Mouse (Mus musculus): ENCODE measurements around the gene Vipas39. TPM values are rescaled to one million over a fixed set of nuclear protein-coding genes. Genes with fewer than 3 reads are reported as not detected.
A peak's percentile ranks its signal among the peaks of the same experiment; 100 is the strongest.
"Not testable (repeated sequence)": the region's sequence is repeated elsewhere in the genome, so short reads cannot be mapped to it uniquely, and the experiment has no call there.

Gene Vipas39
- polyA plus RNA-seq, 1 experiment from 2014 or later: 56.7 TPM

- WGBS: 66% methylated on average over 7 of the region's 7 CpGs
- DNase-seq (ENCODE audit: low spot score): no peak
- Histone ChIP-seq H3K27ac (no peak overlapping the region), H3K27me3 (ENCODE audit: low read depth, poor library complexity, severe bottlenecking) (no peaks in the 10 kb centered on the region), H3K4me3 (no peak overlapping the region), H3K4me1 (peaks cover 7% of the 10 kb centered on the region), H3K36me3 (no peaks in the 10 kb centered on the region), H3K9me3 (replicated peaks) (no peaks in the 10 kb centered on the region)
Measured at GRCm38 (mm10) chr12:87283706-87284105, 17.6 kb upstream of the Vipas39 start.

DNA sequence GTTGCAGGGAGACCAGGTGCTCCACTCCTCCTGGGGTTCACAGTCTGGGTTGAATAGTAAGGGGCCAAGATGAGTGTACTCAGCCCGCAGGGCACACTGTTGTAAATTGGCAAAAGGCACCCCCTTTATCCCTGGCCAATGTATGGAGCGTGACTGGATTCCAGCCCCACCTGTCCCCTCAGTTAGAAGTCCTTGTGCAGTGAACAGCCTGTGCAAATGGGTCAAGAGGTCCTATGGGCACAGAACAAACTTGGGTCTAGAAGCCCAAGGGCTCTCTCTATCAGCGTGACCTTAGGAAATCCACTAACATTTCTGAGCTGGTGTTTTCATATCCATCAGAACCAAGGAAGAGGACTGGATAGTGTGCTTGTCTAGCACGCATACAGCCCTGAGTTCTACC lies 16.7 kb upstream of the Vipas39 start:
- Histone ChIP-seq H3K36me3 (no peaks in the 10 kb centered on the region), H3K27ac (no peak overlapping the region), H3K4me3 (no peak overlapping the region), H3K9me3 (replicated peaks) (no peaks in the 10 kb centered on the region), H3K27me3 (ENCODE audit: low read depth, poor library complexity, severe bottlenecking) (no peaks in the 10 kb centered on the region), H3K4me1 (peaks cover 14% of the 10 kb centered on the region)
- WGBS: 88% methylated on average over 4 of the region's 4 CpGs
- DNase-seq (ENCODE audit: low spot score): no peak

DNA sequence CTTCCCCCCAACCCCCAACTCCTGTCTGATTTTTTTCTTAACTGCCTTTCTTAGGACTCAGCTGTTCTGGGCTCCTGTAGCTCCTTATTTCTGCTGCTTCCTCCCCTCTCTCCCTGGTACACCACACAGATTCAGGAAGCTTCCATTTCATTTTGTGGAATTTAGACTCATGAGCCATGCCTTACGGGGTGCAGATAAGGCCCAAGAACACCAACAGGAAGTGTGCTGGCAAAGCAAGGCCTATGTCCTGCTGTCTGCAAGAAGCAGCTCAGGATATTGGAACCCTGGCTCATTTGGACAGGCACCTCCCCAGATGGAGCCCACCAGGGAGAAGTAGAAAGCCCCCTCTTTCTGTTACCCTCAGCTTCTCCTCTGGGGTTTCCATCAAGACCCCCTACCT lies 15.7 kb upstream of the Vipas39 start:
- Histone ChIP-seq H3K36me3 (peaks cover 6% of the 10 kb centered on the region), H3K4me3 (no peak overlapping the region), H3K9me3 (replicated peaks) (no peaks in the 10 kb centered on the region), H3K27me3 (ENCODE audit: low read depth, poor library complexity, severe bottlenecking) (no peaks in the 10 kb centered on the region), H3K4me1 (peaks cover 14% of the 10 kb centered on the region), H3K27ac (no peak overlapping the region)
- DNase-seq (ENCODE audit: low spot score): no peak
- 92% methylated on average over 1 of the region's 1 CpGs for WGBS

DNA sequence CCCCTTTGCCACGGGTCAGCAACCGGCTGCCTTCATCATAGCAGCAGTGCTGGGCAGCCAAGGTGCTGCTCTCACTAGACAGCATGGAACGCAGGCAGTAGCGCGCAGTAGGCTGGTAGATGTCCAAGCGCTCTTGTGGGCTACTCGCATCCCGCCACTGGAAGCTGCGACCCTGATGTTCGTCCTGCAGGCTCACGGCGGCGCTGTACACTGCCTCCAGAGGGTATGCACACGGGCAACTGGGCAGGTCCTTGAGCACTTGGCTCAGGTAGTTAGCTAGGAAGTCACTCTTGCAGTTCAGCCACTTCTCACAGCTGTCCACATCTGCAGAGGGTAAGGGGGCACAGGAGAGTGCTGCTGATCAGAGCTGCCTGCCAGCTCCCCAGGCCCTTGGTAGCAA lies 13.8 kb upstream of the Vipas39 start:
- WGBS: 50% methylated on average over 14 of the region's 14 CpGs
- no peak overlapping the region for H3K27ac ChIP-seq
- H3K27me3 ChIP-seq (ENCODE audit: low read depth, poor library complexity, severe bottlenecking): no peaks in the 10 kb centered on the region
- H3K36me3 ChIP-seq: peaks cover 25% of the 10 kb centered on the region
- no peak overlapping the region for H3K4me3 ChIP-seq
- H3K9me3 ChIP-seq (replicated peaks): no peaks in the 10 kb centered on the region
- DNase-seq (ENCODE audit: low spot score): no peak
- peaks cover 14% of the 10 kb centered on the region for H3K4me1 ChIP-seq

DNA sequence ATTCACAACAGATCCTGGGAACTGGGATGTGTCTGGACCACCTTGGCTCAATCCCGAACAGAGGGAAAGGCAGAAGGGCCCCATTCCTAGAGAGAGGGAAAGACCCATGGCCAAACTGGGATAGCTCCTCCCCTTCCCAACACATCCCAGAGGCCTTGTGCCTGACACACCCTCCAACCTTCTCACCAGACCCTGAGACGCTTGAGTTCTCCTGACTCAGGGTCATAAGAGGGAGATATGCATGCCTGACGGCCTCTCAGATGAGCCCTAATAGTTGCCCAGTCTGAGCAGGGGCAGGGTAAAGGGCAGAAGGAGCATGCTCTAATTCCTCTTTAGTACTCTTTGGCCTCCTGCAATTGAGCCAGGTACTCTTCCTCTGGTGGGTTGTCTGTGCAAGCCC lies 13.3 kb upstream of the Vipas39 start:
- Histone ChIP-seq H3K4me3 (no peak overlapping the region), H3K27ac (no peak overlapping the region)

DNA sequence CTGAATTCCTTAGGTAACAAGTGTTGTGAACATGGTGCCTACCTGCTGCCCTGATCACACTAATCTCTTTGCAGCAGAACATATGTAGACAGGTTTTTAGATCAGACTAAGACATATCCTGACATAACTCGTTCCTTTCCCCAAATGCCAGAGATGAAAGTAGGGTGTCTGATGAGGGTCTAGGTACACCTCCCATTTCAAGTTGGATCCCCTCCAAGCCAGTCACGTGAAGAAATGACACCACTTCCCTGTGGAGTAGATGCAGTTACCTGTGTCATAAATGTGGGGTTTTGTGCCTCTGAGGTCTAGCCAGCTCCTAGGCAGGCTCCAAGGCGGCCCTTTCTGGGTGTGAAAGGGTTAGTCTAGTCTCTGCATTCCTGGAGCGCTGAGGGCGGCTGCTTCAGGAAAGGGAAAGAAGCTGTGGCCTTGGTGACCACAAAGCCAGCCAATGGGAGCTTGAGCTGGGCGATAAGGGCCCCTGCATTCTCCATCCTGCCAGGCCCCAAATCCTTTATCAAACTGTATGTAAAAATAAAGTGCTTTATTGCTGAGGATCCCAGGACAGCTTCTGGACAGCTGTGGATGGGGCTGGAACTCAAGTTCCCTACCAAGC lies 12.2 kb upstream of the Vipas39 start:
- no peak overlapping the region for H3K27ac ChIP-seq
- H3K4me1 ChIP-seq: peaks cover 14% of the 10 kb centered on the region
- no peak for DNase-seq (ENCODE audit: low spot score)
- H3K9me3 ChIP-seq (replicated peaks): no peaks in the 10 kb centered on the region
- peaks cover 41% of the 10 kb centered on the region for H3K36me3 ChIP-seq
- WGBS: 31% methylated on average over 6 of the region's 6 CpGs
- no peak overlapping the region for H3K4me3 ChIP-seq
- no peaks in the 10 kb centered on the region for H3K27me3 ChIP-seq (ENCODE audit: low read depth, poor library complexity, severe bottlenecking)

More for the DNA sequence above, 13.3 kb upstream of the Vipas39 start:
- Histone ChIP-seq H3K36me3 (peaks cover 30% of the 10 kb centered on the region), H3K9me3 (replicated peaks) (no peaks in the 10 kb centered on the region), H3K4me1 (peaks cover 14% of the 10 kb centered on the region), H3K27me3 (ENCODE audit: low read depth, poor library complexity, severe bottlenecking) (no peaks in the 10 kb centered on the region)
- no peak for DNase-seq (ENCODE audit: low spot score)
- WGBS: 53% methylated on average over 3 of the region's 3 CpGs

GRCm38 (mm10) chr12:87277251-87277650 lies 11.2 kb upstream of the Vipas39 start:
- not testable (repeated sequence) for H3K27ac ChIP-seq; DNase-seq (ENCODE audit: low spot score); H3K27me3 ChIP-seq (ENCODE audit: low read depth, poor library complexity, severe bottlenecking); H3K4me3 ChIP-seq; H3K9me3 ChIP-seq (replicated peaks)
- H3K4me1 ChIP-seq: peaks cover 14% of the 10 kb centered on the region
- 88% methylated on average over 4 of the region's 4 CpGs for WGBS
- peaks cover 50% of the 10 kb centered on the region for H3K36me3 ChIP-seq

DNA sequence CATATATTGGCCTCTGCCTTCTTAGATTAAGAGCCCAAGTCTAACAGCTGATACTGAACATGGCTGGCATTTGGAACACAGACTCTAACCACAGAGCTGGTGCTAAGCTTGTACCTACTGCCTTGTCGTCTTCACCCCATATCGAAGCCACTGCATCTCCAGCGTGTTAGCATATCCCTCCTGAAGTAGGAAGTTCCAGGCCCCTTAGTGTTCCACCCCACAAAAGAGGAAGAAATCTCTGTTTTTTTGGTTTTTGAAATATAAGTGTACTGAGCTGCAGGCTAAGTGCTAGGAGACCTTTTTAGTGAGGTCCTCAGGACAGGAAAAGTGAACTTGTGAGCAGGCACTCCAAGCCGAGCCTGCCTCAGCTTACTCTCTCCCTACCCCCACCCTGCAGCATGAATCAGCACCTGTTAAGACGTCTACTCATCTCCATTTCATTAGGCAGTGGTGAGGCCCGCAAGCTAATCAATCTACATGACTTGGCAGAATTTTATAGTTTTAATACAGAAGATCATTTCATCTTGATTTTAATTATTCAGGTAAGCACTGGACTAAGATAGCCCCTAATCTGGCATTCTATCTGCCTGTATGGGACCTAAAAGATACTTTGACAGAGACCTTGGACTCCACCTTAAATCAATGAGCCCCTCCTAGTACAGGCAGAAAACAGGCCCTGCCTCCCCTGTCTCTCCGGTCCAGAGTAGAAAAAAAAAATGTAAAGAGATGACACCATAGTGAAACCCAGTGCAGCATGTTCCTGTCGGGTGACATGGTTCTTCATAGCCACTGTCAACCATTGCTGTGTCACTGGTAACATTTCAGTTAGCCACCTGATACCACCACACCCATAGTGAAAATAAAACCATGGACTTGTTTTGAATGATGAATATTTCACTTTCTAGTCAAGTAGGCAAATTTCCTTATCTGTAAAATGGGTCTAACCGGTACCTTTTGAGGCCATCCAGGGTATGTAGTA lies 9.1 kb upstream of the Vipas39 start:
- WGBS: 90% methylated on average over 9 of the region's 9 CpGs
- Histone ChIP-seq H3K36me3 (peaks cover 71% of the 10 kb centered on the region), H3K27ac (no peak overlapping the region), H3K27me3 (ENCODE audit: low read depth, poor library complexity, severe bottlenecking) (no peaks in the 10 kb centered on the region), H3K4me1 (peaks cover 14% of the 10 kb centered on the region), H3K4me3 (no peak overlapping the region), H3K9me3 (replicated peaks) (no peaks in the 10 kb centered on the region)
- DNase-seq (ENCODE audit: low spot score): no peak

DNA sequence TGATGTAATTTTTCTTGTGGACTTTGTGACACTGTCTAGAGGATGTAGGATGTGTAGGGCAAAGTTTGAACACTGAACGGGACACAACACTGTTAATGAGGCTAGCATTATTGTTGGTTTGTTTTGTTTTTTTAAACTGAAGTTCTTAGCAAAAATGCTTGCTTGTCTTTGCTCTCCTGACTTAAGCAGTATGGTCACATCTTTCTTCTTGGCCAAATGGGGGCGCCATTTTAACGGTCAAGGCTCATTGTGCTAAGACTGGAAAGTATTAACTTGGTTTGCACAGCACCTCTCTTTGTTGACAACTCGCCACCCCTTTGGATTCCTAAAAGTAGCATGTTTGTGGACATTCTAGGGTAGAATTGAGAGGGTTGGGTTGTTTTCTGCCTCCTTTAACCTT lies 1.6 kb upstream of the Vipas39 start:
- Histone ChIP-seq H3K27ac (peak overlapping the region; percentile 94; the same call in 1 of the 2 replicates), H3K4me3 (peak overlapping the region; percentile 79), H3K27me3 (ENCODE audit: low read depth, poor library complexity, severe bottlenecking) (no peaks in the 10 kb centered on the region), H3K9me3 (replicated peaks) (no peaks in the 10 kb centered on the region), H3K36me3 (peaks cover 61% of the 10 kb centered on the region), H3K4me1 (peaks cover 25% of the 10 kb centered on the region)
- WGBS: 29% methylated on average over 4 of the region's 4 CpGs
- no peak for DNase-seq (ENCODE audit: low spot score)

DNA sequence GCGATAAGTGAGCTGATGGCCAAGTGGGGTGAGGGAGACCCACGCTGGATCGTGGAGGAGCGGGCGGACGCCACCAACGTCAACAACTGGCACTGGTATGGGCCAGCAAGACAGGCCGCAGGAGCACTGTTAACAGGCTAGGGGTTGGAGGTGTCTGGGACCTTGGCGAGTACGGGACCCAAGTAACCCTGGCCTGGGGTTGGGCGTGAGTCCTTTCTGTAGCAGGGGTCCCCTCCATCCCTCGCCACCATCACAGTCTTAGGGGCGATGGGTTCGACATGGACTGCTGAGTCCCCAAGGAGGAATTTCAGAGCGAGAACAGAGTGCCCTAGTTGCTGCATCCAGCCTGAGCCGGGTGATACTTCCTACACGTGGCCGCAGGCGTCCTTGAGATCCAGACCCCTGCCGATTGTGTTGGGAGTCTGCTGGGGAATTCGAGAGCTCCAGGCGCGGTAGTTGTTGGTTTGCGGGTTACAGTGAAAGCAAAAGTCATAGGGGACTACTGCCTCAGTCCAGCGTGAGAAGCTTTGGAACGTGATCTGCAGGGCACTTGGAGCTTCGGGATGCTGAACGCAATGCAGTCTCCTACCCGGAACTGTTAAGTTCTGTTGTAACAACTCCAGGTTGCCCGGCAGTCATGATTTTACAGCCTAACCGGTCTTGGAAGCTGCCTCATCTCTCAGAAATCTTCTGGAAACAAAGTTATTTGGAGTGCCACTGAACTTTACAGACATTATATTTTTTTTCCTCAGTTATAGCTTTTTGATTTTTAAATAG lies 959 bp upstream of the Vipas39 start:
- Histone ChIP-seq H3K4me1 (peaks cover 25% of the 10 kb centered on the region), H3K27me3 (ENCODE audit: low read depth, poor library complexity, severe bottlenecking) (no peaks in the 10 kb centered on the region), H3K27ac (peak overlapping the region; percentile 94), H3K36me3 (peaks cover 61% of the 10 kb centered on the region), H3K9me3 (replicated peaks) (no peaks in the 10 kb centered on the region), H3K4me3 (peak overlapping the region; percentile 79)
- under 1% methylated on average over 31 of the region's 31 CpGs for WGBS
- DNase-seq (ENCODE audit: low spot score): no peak

- Histone ChIP-seq H3K9me3 (replicated peaks) (no peaks in the 10 kb centered on the region), H3K4me3 (peak overlapping the region; percentile 79), H3K4me1 (peaks cover 25% of the 10 kb centered on the region), H3K36me3 (peaks cover 61% of the 10 kb centered on the region), H3K27ac (peak overlapping the region; percentile 94), H3K27me3 (ENCODE audit: low read depth, poor library complexity, severe bottlenecking) (no peaks in the 10 kb centered on the region)
- DNase-seq (ENCODE audit: low spot score): no peak
- 28% methylated on average over 11 of the region's 11 CpGs for WGBS
Measured at GRCm38 (mm10) chr12:87265444-87265843, 612 bp downstream of the Vipas39 start.

DNA sequence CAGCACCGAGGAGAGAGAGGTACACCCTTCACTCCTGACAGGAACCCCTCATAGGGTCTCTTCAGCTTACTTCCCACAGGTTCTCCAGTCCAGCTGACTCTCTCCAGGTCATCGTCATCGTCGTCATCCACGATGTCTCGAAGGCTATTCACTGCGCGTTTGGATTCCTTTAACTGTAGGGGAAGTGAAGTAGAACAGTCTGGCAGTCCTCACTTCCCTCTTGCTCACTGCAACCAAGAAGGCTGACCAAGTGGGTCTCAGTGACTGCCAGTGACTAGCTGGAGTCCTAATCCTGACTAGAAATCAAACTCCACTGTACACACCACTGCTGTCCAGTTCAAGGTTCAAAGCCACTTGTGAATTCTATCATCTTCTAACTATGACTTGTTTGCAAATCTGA lies 5.5 kb downstream of the Vipas39 start:
- H3K36me3 ChIP-seq: peaks cover 81% of the 10 kb centered on the region
- 96% methylated on average over 8 of the region's 8 CpGs for WGBS
- H3K9me3 ChIP-seq (replicated peaks): no peaks in the 10 kb centered on the region
- H3K4me3 ChIP-seq: no peak overlapping the region
- DNase-seq (ENCODE audit: low spot score): no peak
- H3K4me1 ChIP-seq: peaks cover 10% of the 10 kb centered on the region; the same call in 1 of the 2 replicates
- no peaks in the 10 kb centered on the region for H3K27me3 ChIP-seq (ENCODE audit: low read depth, poor library complexity, severe bottlenecking)
- H3K27ac ChIP-seq: no peak overlapping the region
